Mouse (Mus musculus) megakaryocyte, embryonic 14.5 days (primary cell): ENCODE data around the gene Lzts3.

Experiments
- FLI1 ChIP-seq: IDR thresholded peaks from 2 replicates; pipeline ENCODE4 v1.6.1; 2012; ENCODE audit warnings: low read length, inconsistent platforms, mixed read lengths
- GATA1 ChIP-seq: IDR thresholded peaks from 3 replicates; pipeline ENCODE4 v1.6.1; 2012; ENCODE audit warnings: mixed read lengths, low read length, inconsistent platforms, borderline replicate concordance

DNA sequence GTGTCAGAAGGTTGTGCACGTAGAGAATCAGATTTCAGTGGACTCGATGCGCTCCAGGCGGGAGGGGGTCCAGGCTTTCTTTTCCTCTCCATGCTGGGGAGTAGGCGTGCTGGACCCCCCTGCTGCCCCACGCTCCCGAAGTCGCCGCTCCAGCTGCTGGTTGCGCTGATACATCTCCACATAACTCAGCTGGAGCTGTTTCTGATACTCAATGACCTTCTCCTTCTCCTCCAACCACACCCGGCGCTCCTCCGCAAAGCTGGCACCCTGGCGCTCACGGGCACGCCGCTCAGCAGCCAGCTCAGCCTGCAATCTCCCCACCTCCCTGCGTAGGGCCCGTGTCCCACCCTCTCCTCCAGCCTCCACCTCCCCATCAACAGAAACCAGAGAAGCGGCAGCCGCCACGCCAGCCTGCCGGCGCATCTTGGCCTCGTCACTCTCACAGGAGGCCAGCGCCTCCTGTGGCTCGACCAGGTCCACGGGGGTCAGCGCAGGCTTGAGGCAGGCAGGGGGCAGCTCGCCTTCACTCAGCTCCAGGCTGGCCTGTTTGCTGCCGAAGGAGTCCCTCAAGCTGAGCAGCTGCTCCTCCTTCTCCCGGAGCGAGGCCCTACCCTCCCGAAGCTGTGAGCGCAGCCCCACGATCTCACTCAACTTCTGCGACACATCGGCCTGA is 7.7 kb downstream of the Lzts3 start:
- TF ChIP-seq GATA1 (no peak), FLI1 (no peak)
